Mouse (Mus musculus) liver, embryonic 14.5 days (tissue): Measurements from ENCODE around the gene Mtmr1.

Source experiments
- CTCF ChIP-seq: IDR thresholded peaks from 2 replicates; pipeline ENCODE4 v1.5.1; 2016; ENCODE audit warnings: antibody characterized with exemption, low read depth, control low read depth
- EP300 ChIP-seq: IDR thresholded peaks from 2 replicates; pipeline ENCODE4 v1.6.1; 2016; ENCODE audit warnings: antibody characterized with exemption, low read depth

DNA sequence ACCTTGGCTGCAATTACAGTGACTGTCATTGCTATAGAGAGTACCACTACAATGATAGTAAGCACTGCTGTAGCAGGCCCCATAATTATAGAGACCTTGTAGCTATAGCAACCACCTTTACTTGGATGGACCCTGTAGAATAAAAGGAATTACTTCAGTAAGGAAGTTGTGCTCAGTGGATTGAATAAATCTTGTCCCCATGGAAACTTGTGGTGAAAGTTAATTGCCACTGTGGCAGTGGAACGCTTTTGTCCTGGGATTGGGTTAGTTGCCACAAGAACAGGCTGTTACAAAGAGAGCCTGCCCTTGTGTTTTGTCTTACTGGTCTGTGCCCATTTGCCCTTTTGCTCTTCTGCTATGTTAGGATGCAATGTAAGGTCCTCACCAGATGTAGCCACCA is 69.9 kb downstream of the Mtmr1 start:
- no peak for TF ChIP-seq CTCF
- TF ChIP-seq EP300, result no peak
